Mouse (Mus musculus) kidney, adult 2 months (tissue): Measurements from ENCODE around the gene Samhd1. TPM values are rescaled to one million over a fixed set of nuclear protein-coding genes. Genes with fewer than 3 reads are reported as not detected.

ENCODE experiments used
- DNase-seq: peaks from one replicate; pipeline ENCODE4 v3.0.0; 2021
- H3K27ac ChIP-seq: fragments of 200-500 bp; 2 replicates; pipeline ENCODE4 v1.5.1; 2012; ENCODE audit warnings: low read depth, low read length, control low read depth, inconsistent platforms; ENCODE audit not compliant: insufficient read depth
- H3K27me3 ChIP-seq: fragments of 200-500 bp; replicated peaks from 2 replicates; pipeline ENCODE4 v1.6.1; 2012; ENCODE audit warnings: mild to moderate bottlenecking, moderate library complexity, low read length, inconsistent platforms; ENCODE audit not compliant: control insufficient read depth, insufficient read depth
- H3K36me3 ChIP-seq: fragments of 200-500 bp; 2 replicates; pipeline ENCODE4 v1.6.1; 2012; ENCODE audit warnings: mild to moderate bottlenecking, moderate library complexity, low read length, inconsistent platforms; ENCODE audit not compliant: control insufficient read depth, insufficient read depth
- H3K4me1 ChIP-seq: fragments of 200-500 bp; 2 replicates; pipeline ENCODE4 v1.6.1; 2011; ENCODE audit warnings: low read length; ENCODE audit not compliant: control insufficient read depth, insufficient read depth
- H3K4me3 ChIP-seq: fragments of 200-500 bp; 2 replicates; pipeline ENCODE4 v1.5.1; 2011; ENCODE audit warnings: mild to moderate bottlenecking, low read depth, low read length, control low read depth; ENCODE audit not compliant: insufficient read depth
- CTCF ChIP-seq: fragments of 200-500 bp; conservative IDR thresholded peaks from 2 replicates; pipeline ENCODE4 v1.5.1; 2011; ENCODE audit warnings: low read depth, mild to moderate bottlenecking, control low read depth, low read length, moderate library complexity, mixed read lengths; ENCODE audit not compliant: insufficient read depth, insufficient read length
- POLR2A ChIP-seq: fragments of 200-500 bp; IDR thresholded peaks from one replicate; pipeline ENCODE4 v1.6.1; 2011; ENCODE audit warnings: low read depth, low read length, control low read depth
- WGBS: fragments of 180-500 bp; shearing (Covaris S2); methylation state at CpG from one replicate; pipeline ENCODE4 v1.1.7; 2018; 5-methylcytosine and 5-hydroxymethylcytosine counted together
- polyA plus RNA-seq: library from polyadenylated mRNA; depleted of rRNA; stranded (reverse); fragments of >200 nt; gene quantifications from 2 replicates; pipeline ENCODE4 v1.2.3, GENCODE M21; 2012

Gene Samhd1
- polyA plus RNA-seq, 1 experiment: 23.5 TPM

DNA sequence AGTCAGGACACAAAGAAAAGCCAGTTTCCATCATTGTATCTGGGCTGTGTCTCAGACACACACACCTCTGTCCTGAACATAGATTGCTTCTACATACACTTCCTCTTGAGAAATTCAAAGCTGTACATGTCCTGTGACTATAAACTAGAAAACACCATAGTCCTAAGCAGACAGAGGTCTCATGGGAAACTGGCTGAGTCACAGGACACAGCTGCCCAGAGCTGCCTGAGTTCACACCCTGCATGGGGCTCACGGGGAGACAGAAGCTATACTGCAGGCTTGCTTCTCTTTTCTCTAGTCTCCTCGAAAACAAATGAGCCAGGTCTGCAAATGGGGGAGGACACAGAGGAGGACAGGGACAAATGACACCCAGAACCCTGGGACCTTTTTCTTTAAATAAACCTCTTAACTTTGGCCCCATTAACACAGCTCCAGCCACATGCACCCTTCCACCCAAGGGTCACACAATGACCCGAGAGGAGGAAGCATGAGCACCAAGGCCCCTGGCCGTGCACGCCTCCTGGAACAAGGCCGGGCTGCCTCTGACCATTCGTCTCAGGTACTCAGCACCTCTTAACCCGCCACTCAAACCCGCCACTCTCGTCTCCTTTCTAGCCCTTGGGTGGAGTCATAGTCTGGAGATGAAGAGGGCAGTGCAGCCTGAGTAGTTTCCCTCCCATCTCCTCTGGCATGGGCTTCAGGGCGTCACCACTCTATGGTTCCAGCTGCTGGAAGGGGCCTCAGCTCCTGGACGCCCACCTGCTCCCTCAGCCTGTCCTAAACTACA is 35.3 kb downstream of the Samhd1 start:
- DNase-seq: no peak
- Histone ChIP-seq H3K4me1 (0 out of 2 replicates have a peak, but pooled peaks cover 2% of the 10 kb centered on the region), H3K36me3 (no peaks in the 10 kb centered on the region), H3K27me3 (no peaks in the 10 kb centered on the region), H3K4me3 (no peak overlapping the region), H3K27ac (no peak overlapping the region)
- WGBS: 52% methylated on average over 12 of the region's 12 CpGs
- TF ChIP-seq POLR2A (no peak), CTCF (no peak)

DNA sequence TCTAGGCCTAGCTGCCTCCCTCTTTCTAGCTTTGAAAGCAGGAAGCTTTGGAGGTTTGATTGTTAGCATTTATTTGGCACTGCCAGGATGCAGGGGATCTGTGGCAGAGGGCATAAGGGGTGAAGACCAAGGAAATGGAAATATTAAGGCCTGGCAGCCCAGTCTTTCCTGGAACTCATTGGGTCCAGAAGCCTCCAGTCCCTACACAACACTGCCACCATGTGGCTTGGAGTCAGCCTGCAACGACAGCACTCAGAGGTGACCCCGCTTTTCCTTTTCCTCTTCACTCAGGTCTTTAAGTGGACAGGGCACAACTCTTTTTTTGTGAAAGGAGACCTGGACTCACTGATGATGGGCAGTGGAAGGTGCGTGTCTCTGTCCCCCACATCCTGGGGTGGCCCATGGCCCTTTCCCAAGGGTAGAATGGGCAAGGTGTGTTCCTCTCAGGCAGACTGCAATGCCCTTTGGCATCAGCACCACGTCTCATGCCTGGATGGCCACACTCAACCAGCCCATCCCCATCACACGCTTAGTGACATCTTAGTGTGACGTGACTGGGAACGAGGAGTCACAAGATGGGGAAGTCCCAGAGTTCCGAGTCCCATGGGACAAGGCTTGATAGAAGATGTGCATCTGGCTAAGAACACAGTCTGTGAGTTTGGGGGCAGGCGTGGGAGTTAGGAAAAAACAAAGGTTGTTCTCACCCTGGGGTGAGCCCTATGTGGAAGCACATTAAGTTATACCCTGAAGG is 39.9 kb downstream of the Samhd1 start:
- Histone ChIP-seq H3K27me3 (no peaks in the 10 kb centered on the region), H3K27ac (no peak overlapping the region), H3K36me3 (no peaks in the 10 kb centered on the region), H3K4me1 (no peaks in the 10 kb centered on the region), H3K4me3 (no peak overlapping the region)
- 46% methylated on average over 9 of the region's 9 CpGs for WGBS
- TF ChIP-seq CTCF (peak; percentile 88), POLR2A (no peak)
- peak; percentile 71 for DNase-seq

DNA sequence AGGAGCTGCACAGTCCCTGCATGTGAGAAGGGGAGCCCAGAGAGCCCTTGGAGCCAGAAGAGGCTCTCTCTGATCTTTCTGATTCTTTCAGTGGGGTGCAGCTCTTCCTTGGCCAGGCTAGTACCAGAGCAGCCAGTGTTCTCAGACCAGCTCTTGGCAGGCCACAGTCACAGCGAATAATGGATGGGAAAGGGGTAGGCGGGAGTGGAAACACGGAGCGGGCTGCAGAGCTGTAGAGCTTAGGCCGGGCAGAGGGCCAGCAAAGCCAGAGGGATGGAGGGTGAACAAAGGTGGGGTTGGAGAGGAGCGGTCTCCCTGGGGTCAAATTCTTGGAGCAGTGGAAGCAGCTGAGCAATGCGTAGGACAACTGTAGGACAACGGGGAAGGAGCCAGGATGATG is 43.0 kb downstream of the Samhd1 start:
- Histone ChIP-seq H3K27me3 (no peaks in the 10 kb centered on the region), H3K36me3 (no peaks in the 10 kb centered on the region), H3K4me3 (no peak overlapping the region), H3K4me1 (no peaks in the 10 kb centered on the region), H3K27ac (no peak overlapping the region)
- DNase-seq: no peak
- TF ChIP-seq POLR2A (no peak), CTCF (no peak)
- WGBS: 26% methylated on average over 8 of the region's 8 CpGs

DNA sequence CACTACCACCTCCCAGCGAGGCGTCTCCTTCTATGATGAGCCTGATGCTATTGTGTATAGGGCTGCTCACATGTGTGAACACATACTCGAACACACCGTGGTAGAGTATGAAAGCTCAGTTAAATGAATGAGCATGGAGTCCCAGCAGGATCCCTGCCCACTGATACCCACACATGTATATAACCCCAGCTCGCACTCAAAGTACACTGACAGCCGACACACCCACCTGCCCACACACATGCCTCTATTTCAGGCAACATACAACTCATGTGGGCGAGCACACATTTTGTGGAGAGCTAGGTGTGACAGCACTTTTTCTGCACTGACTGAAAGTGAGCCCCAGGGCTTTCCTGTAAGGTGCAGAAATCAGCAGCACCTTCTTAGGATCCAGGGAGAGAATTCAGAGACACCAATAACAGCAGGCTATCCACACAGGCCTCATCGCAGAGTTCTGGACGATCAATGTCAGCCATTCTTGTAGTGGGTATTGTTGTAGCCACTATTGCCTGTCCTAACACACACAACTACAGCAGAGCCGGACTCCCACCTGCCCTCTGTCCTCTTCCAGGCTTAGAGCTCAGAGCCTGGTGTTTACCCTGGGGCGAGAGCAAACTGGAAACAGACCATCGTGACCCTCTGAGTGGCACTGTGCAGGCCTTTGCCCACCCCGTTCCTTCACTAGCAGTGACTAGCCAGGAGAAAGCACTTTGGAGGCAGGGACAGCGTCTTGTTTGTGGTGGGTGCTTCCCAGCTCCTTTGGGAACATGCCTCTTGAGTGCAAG is 47.3 kb downstream of the Samhd1 start:
- H3K4me1 ChIP-seq: no peaks in the 10 kb centered on the region
- TF ChIP-seq POLR2A: no peak
- TF ChIP-seq CTCF: no peak
- H3K36me3 ChIP-seq: no peaks in the 10 kb centered on the region
- no peak for DNase-seq
- WGBS: 89% methylated on average over 14 of the region's 14 CpGs
- H3K27me3 ChIP-seq: no peaks in the 10 kb centered on the region
- no peak overlapping the region for H3K4me3 ChIP-seq
- H3K27ac ChIP-seq: no peak overlapping the region

DNA sequence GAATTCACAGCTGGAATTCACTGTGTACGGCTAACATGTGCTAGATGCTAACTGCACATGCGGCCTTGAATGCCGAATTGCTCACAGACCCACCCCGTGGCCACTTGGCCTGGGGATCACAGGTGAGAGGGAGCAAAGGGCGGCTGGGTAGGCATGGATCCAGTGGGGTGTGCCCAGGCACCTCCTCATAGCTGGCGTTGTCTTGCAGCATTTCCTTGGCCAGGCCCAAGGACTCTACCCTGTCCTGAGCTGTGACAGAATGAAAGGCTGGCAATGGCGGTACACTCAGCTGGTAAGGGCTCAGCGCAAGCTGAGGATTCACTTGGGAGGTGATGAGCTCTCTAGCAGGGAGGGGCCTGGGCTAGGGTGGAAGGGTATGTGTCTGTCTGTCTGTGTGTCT is 48.3 kb downstream of the Samhd1 start, which contains the start of gene Tldc2:
Gene Tldc2 (plus strand): TSS at position 260 of the 400 bp plus-strand sequence.
- TF ChIP-seq CTCF (no peak), POLR2A (no peak)
- 71% methylated on average over 8 of the region's 8 CpGs for WGBS
- Histone ChIP-seq H3K4me3 (no peak within 1 kb of the TSS), H3K4me1 (no peaks in the 10 kb centered on the region), H3K27ac (no peak within 1 kb of the TSS), H3K36me3 (no peaks in the 10 kb centered on the region), H3K27me3 (no peaks in the 10 kb centered on the region)
- DNase-seq: peak; percentile 53

DNA sequence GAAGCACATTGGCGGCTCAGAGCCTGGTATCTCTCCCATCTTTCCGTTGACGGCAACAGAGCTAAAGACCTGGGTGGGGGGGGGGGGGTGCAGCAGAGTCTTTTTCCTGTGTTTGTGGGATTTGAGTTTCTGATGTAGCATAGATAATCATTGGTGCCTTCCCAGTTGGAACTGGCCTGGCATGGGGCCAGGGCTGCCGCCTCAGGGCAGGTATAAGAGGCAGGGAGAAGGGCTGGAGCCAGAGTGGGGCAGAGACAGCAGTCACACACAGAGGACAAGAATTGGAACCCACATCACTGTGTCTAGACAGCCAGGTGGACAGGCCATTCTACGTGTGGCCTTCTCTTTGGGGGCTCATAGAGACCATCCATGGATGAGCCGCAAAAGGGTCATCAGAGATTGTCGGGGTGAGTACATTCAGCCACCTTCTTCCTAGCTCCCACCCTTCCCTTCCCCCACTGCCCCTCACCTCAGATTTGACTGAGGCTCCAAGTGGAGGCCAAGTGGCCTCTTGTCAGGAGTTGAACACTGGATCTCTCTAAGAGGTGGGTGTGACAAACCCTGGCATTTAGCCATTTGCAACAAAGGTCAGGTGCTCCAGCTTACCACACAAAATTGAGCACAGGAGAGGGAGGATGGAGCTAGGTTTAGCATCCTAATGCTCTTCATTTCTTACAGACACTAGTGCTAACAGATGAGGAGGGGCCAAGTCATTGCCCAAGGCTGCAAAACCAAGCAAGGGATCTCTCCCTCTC is 50.1 kb downstream of the Samhd1 start:
- no peaks in the 10 kb centered on the region for H3K27me3 ChIP-seq
- H3K4me3 ChIP-seq: no peak overlapping the region
- no peak overlapping the region for H3K27ac ChIP-seq
- H3K36me3 ChIP-seq: no peaks in the 10 kb centered on the region
- no peak for TF ChIP-seq CTCF
- no peak for TF ChIP-seq POLR2A
- WGBS: 87% methylated on average over 7 of the region's 7 CpGs
- H3K4me1 ChIP-seq: no peaks in the 10 kb centered on the region
- DNase-seq: no peak

DNA sequence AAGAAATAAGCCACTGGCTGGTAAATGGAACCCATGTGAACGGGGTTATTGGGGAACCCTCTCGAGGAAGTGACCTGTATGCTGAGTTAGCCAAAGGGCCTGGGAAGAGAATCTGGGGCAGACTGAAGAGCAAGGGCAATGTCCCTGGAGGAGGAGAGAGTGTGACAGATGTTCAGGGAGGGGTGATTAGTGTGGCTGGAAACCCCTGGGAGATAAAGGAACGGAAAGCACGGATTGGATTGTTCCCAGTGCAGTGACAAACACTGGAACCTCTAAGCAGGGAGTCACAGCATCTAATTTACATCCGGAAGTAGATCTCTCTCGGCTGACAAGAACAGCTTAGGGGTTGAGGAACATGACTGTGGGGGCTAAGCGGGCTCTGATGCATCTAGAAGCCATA is 53.1 kb downstream of the Samhd1 start:
- no peaks in the 10 kb centered on the region for H3K27me3 ChIP-seq
- H3K4me1 ChIP-seq: no peaks in the 10 kb centered on the region
- TF ChIP-seq POLR2A (no peak), CTCF (no peak)
- H3K27ac ChIP-seq: no peak overlapping the region
- H3K36me3 ChIP-seq: no peaks in the 10 kb centered on the region
- no peak overlapping the region for H3K4me3 ChIP-seq
- no peak for DNase-seq
- WGBS: 39% methylated on average over 7 of the region's 7 CpGs
